Mouse (Mus musculus): ENCODE measurements around the gene Ovol1. TPM values are rescaled to one million over a fixed set of nuclear protein-coding genes. Genes with fewer than 3 reads are reported as not detected.

The Ovol1 gene
- polyA plus RNA-seq, 1 experiment from 2014 or later = 0.11 TPM

Other genes starting within 250 kb of the Ovol1 start
- not detected in 2 replicates for gene Catsper1, start 224.9 kb downstream of the Ovol1 start, polyA plus RNA-seq (2015; fragmentation: Nextera tagmentation; extraction: Ambion mirVana)
- gene Cst6, start 211.1 kb downstream of the Ovol1 start, polyA plus RNA-seq (2015; fragmentation: Nextera tagmentation; extraction: Ambion mirVana) = 7.5 and 11.1 TPM in 2 replicates
- gene Eif1ad, start 193.9 kb downstream of the Ovol1 start, polyA plus RNA-seq (2015; fragmentation: Nextera tagmentation; extraction: Ambion mirVana) = 36.6 and 38.3 TPM in 2 replicates
- gene Banf1, start 193.5 kb downstream of the Ovol1 start, polyA plus RNA-seq (2015; fragmentation: Nextera tagmentation; extraction: Ambion mirVana) = 302 and 321 TPM in 2 replicates
- gene Sart1, start 171.9 kb downstream of the Ovol1 start, polyA plus RNA-seq (2015; fragmentation: Nextera tagmentation; extraction: Ambion mirVana) = 67.7 and 68.5 TPM in 2 replicates
- not detected in 2 replicates for gene Tsga10ip, start 158.1 kb downstream of the Ovol1 start, polyA plus RNA-seq (2015; fragmentation: Nextera tagmentation; extraction: Ambion mirVana)
- gene Drap1, start 135.7 kb downstream of the Ovol1 start, polyA plus RNA-seq (2015; fragmentation: Nextera tagmentation; extraction: Ambion mirVana) = 288 and 310 TPM in 2 replicates
- 61.8 and 67.9 TPM in 2 replicates for gene AI837181, start 135.5 kb downstream of the Ovol1 start, polyA plus RNA-seq (2015; fragmentation: Nextera tagmentation; extraction: Ambion mirVana)
- not detected in 2 replicates for gene Fosl1, start 113.1 kb downstream of the Ovol1 start, polyA plus RNA-seq (2015; fragmentation: Nextera tagmentation; extraction: Ambion mirVana)
- 9.5 and 10.2 TPM in 2 replicates for gene Ccdc85b, start 102.8 kb downstream of the Ovol1 start, polyA plus RNA-seq (2015; fragmentation: Nextera tagmentation; extraction: Ambion mirVana)
- gene Fibp, start 100.0 kb downstream of the Ovol1 start, polyA plus RNA-seq (2015; fragmentation: Nextera tagmentation; extraction: Ambion mirVana) = 159 and 178 TPM in 2 replicates
- 5.0 and 5.2 TPM in 2 replicates for gene Ctsw, start 92.1 kb downstream of the Ovol1 start, polyA plus RNA-seq (2015; fragmentation: Nextera tagmentation; extraction: Ambion mirVana)
- gene Efemp2, start 86.7 kb downstream of the Ovol1 start, polyA plus RNA-seq (2015; fragmentation: Nextera tagmentation; extraction: Ambion mirVana) = 34.1 and 35.3 TPM in 2 replicates
- 51.1 and 53.6 TPM in 2 replicates for gene Mus81, start 72.2 kb downstream of the Ovol1 start, polyA plus RNA-seq (2015; fragmentation: Nextera tagmentation; extraction: Ambion mirVana)
- 3,571 and 3,575 TPM in 2 replicates for gene Cfl1, start 70.2 kb downstream of the Ovol1 start, polyA plus RNA-seq (2015; fragmentation: Nextera tagmentation; extraction: Ambion mirVana)
- not detected in 2 replicates for gene 1700020D05Rik, start 56.9 kb downstream of the Ovol1 start, polyA plus RNA-seq (2015; fragmentation: Nextera tagmentation; extraction: Ambion mirVana)
- gene Snx32, start 50.1 kb downstream of the Ovol1 start, polyA plus RNA-seq (2015; fragmentation: Nextera tagmentation; extraction: Ambion mirVana) = 112 and 116 TPM in 2 replicates
- gene Ap5b1, start 7.4 kb upstream of the Ovol1 start, polyA plus RNA-seq (2015; fragmentation: Nextera tagmentation; extraction: Ambion mirVana) = 1.9 and 2.3 TPM in 2 replicates
- gene Rnaseh2c, start 41.2 kb upstream of the Ovol1 start, polyA plus RNA-seq (2015; fragmentation: Nextera tagmentation; extraction: Ambion mirVana) = 55.5 and 58.4 TPM in 2 replicates
- 82.0 and 83.1 TPM in 2 replicates for gene Kat5, start 49.6 kb upstream of the Ovol1 start, polyA plus RNA-seq (2015; fragmentation: Nextera tagmentation; extraction: Ambion mirVana)
- gene Rela, start 76.8 kb upstream of the Ovol1 start, polyA plus RNA-seq (2015; fragmentation: Nextera tagmentation; extraction: Ambion mirVana) = 30.6 and 37.7 TPM in 2 replicates
- gene Sipa1, start 103.1 kb upstream of the Ovol1 start, polyA plus RNA-seq (2015; fragmentation: Nextera tagmentation; extraction: Ambion mirVana) = 17.5 and 17.7 TPM in 2 replicates
- 9.5 and 12.9 TPM in 2 replicates for gene Map3k11, start 128.1 kb upstream of the Ovol1 start, polyA plus RNA-seq (2015; fragmentation: Nextera tagmentation; extraction: Ambion mirVana)
- gene Pcnx3, start 128.3 kb upstream of the Ovol1 start, polyA plus RNA-seq (2015; fragmentation: Nextera tagmentation; extraction: Ambion mirVana) = 23.9 and 25.3 TPM in 2 replicates
- gene Kcnk7, start 143.7 kb upstream of the Ovol1 start, polyA plus RNA-seq (2015; fragmentation: Nextera tagmentation; extraction: Ambion mirVana) = 0.15 TPM in 1 of 2 replicates, not detected in the other
- gene Ehbp1l1, start 165.7 kb upstream of the Ovol1 start, polyA plus RNA-seq (2015; fragmentation: Nextera tagmentation; extraction: Ambion mirVana) = 31.3 and 38.6 TPM in 2 replicates
- gene Fam89b, start 169.0 kb upstream of the Ovol1 start, polyA plus RNA-seq (2015; fragmentation: Nextera tagmentation; extraction: Ambion mirVana) = 116 and 131 TPM in 2 replicates
- gene Ltbp3, start 180.3 kb upstream of the Ovol1 start, polyA plus RNA-seq (2015; fragmentation: Nextera tagmentation; extraction: Ambion mirVana) = 9.3 and 9.6 TPM in 2 replicates
- 86.3 and 86.6 TPM in 2 replicates for gene Scyl1, start 210.8 kb upstream of the Ovol1 start, polyA plus RNA-seq (2015; fragmentation: Nextera tagmentation; extraction: Ambion mirVana)